Mouse (Mus musculus) monocyte, adult 2 months (primary cell): ENCODE measurements around the gene Vmn1r86.
"Not testable (repeated sequence)": the region's sequence is repeated elsewhere in the genome, so short reads cannot be mapped to it uniquely, and the experiment has no call there.

Source experiments
- DNase-seq, 2 experiments: peaks; one replicate each; pipeline ENCODE4 v3.0.0; 2022; ENCODE audit warnings: low spot score in 2 of 2, low read depth in 1 of 2

Vmn1r86 gene

GRCm38 (mm10) chr7:13119817-13120216 is at the start of gene Vmn1r86:
Vmn1r86 (minus strand) TSS chr7:13119917.
- DNase-seq = no peak

- no peak for DNase-seq
Observed at GRCm38 (mm10) chr7:13159268-13159667, 39.6 kb upstream of the Vmn1r86 start, which contains the start of gene Vmn1r88. Vmn1r88 (plus strand) TSS chr7:13159568.

GRCm38 (mm10) chr7:13140057-13140456 is 20.3 kb upstream of the Vmn1r86 start, which contains the start of gene Vmn1r87:
Vmn1r87 (minus strand) TSS chr7:13140157.
- no peak for DNase-seq

GRCm38 (mm10) chr7:13137340-13137739 is 17.6 kb upstream of the Vmn1r86 start:
- DNase-seq = no peak

- DNase-seq = no peak
Observed at GRCm38 (mm10) chr7:13131856-13132255, 12.1 kb upstream of the Vmn1r86 start.

- DNase-seq = not testable (repeated sequence)
Observed at GRCm38 (mm10) chr7:13123554-13124153, 3.9 kb upstream of the Vmn1r86 start.

GRCm38 (mm10) chr7:13095073-13095472 is 24.6 kb downstream of the Vmn1r86 start, which contains the start of gene Vmn1r85:
Vmn1r85 (minus strand) TSS chr7:13095173.
- DNase-seq = no peak

- no peak for DNase-seq
Observed at GRCm38 (mm10) chr7:13072293-13072692, 47.4 kb downstream of the Vmn1r86 start.

- not testable (repeated sequence) for DNase-seq
Observed at GRCm38 (mm10) chr7:13063399-13063798, 56.3 kb downstream of the Vmn1r86 start.

GRCm38 (mm10) chr7:13059536-13059935 is 60.2 kb downstream of the Vmn1r86 start:
- no peak for DNase-seq

- no peak for DNase-seq
Observed at GRCm38 (mm10) chr7:13056913-13057700, 62.6 kb downstream of the Vmn1r86 start.

- peak; percentile 56 to 82 for DNase-seq
Observed at GRCm38 (mm10) chr7:13054287-13055010, 65.3 kb downstream of the Vmn1r86 start, which contains the start of gene Mzf1. Mzf1 (minus strand) TSS chr7:13054764.

GRCm38 (mm10) chr7:13053961-13054286 is 65.8 kb downstream of the Vmn1r86 start:
- DNase-seq = no peak

- no peak for DNase-seq
Observed at GRCm38 (mm10) chr7:13053501-13053900, 66.2 kb downstream of the Vmn1r86 start.

GRCm38 (mm10) chr7:13053001-13053400 is 66.7 kb downstream of the Vmn1r86 start:
- DNase-seq = no peak
